Mouse (Mus musculus) myocyte (in vitro differentiated cells): ENCODE data around the gene Plcb4. TPM values are rescaled to one million over a fixed set of nuclear protein-coding genes. Genes with fewer than 3 reads are reported as not detected.

Experiments used
- H3K27me3 ChIP-seq: one replicate; pipeline ENCODE4 v1.6.1; 2011; ENCODE audit not compliant: control insufficient read depth, insufficient read depth, insufficient read length
- H3K36me3 ChIP-seq: one replicate; pipeline ENCODE4 v1.6.1; 2011; ENCODE audit not compliant: control insufficient read depth, insufficient read depth
- H3K4me2 ChIP-seq: one replicate; pipeline ENCODE4 v1.6.1; 2011; ENCODE audit warnings: low read depth, control low read depth
- H3K4me3 ChIP-seq: one replicate; pipeline ENCODE4 v1.5.1; 2011; ENCODE audit warnings: mild to moderate bottlenecking, control low read depth, moderate library complexity
- H3K79me2 ChIP-seq: one replicate; pipeline ENCODE4 v1.6.1; 2011; ENCODE audit not compliant: control insufficient read depth, insufficient read depth
- H3ac ChIP-seq: one replicate; pipeline ENCODE4 v1.6.1; 2011; ENCODE audit not compliant: control insufficient read depth, insufficient read length
- CEBPB ChIP-seq: IDR thresholded peaks from 2 replicates; pipeline ENCODE4 v1.6.1; 2011; ENCODE audit warnings: mild to moderate bottlenecking, moderate library complexity; ENCODE audit not compliant: poor library complexity, insufficient read depth, severe bottlenecking
- E2F4 ChIP-seq: IDR thresholded peaks from one replicate; pipeline ENCODE4 v1.6.1; 2011; ENCODE audit warnings: mild to moderate bottlenecking, control low read depth, moderate library complexity; ENCODE audit not compliant: insufficient read depth
- MAX ChIP-seq: IDR thresholded peaks from one replicate; pipeline ENCODE4 v1.6.1; 2011; ENCODE audit warnings: low read depth, mild to moderate bottlenecking, control low read depth
- MYOD1 ChIP-seq, 3 experiments: IDR thresholded peaks; one replicate each; pipeline ENCODE4 v1.6.1; 2011; ENCODE audit warnings: control low read depth in 2 of 3, low read depth in 2 of 3, mild to moderate bottlenecking in 2 of 3, moderate library complexity in 1 of 3; ENCODE audit not compliant: insufficient read length in 2 of 3, control insufficient read depth in 1 of 3
- MYOG ChIP-seq, 3 experiments: IDR thresholded peaks; one replicate each; pipeline ENCODE4 v1.6.1; 2011; ENCODE audit warnings: control low read depth in 2 of 3, low read depth in 2 of 3, mild to moderate bottlenecking in 2 of 3; ENCODE audit not compliant: insufficient read length in 2 of 3, control insufficient read depth in 1 of 3, insufficient read depth in 1 of 3
- POLR2A ChIP-seq: IDR thresholded peaks from one replicate; pipeline ENCODE4 v1.6.1; 2011; ENCODE audit warnings: low read depth, mild to moderate bottlenecking, control low read depth, moderate library complexity; ENCODE audit not compliant: insufficient read length
- POLR2AphosphoS2 ChIP-seq: IDR thresholded peaks from one replicate; pipeline ENCODE4 v1.6.1; 2011; ENCODE audit warnings: low read depth, control low read depth; ENCODE audit not compliant: insufficient read length
- REST ChIP-seq: IDR thresholded peaks from one replicate; pipeline ENCODE4 v1.6.1; 2011; ENCODE audit warnings: mild to moderate bottlenecking, control low read depth, moderate library complexity; ENCODE audit not compliant: insufficient read depth, insufficient read length
- SRF ChIP-seq: IDR thresholded peaks from one replicate; pipeline ENCODE4 v1.6.1; 2011; ENCODE audit warnings: low read depth; ENCODE audit not compliant: control insufficient read depth, insufficient read length
- TCF12 ChIP-seq: IDR thresholded peaks from one replicate; pipeline ENCODE4 v1.6.1; 2011; ENCODE audit warnings: mild to moderate bottlenecking, control low read depth; ENCODE audit not compliant: poor library complexity, insufficient read depth, severe bottlenecking
- TCF3 ChIP-seq: IDR thresholded peaks from one replicate; pipeline ENCODE4 v1.6.1; 2011; ENCODE audit warnings: low read depth, control low read depth; ENCODE audit not compliant: insufficient read length
- USF1 ChIP-seq: IDR thresholded peaks from one replicate; pipeline ENCODE4 v1.6.1; 2011; ENCODE audit warnings: low read depth, mild to moderate bottlenecking, control low read depth, moderate library complexity
- polyA plus RNA-seq: library from polyadenylated mRNA; unstranded; fragments of >200 nt; fragmentation: generic; extraction: Trizol; gene quantifications from one replicate; pipeline ENCODE4 v1.2.1, GENCODE M21; 2012; ENCODE audit warnings: missing spikeins

Plcb4 gene
- polyA plus RNA-seq, 1 experiment: 5.3 TPM

GRCm38 (mm10) chr2:135725362-135725761, 66.6 kb downstream of the Plcb4 start:
- H3ac ChIP-seq: no peak overlapping the region
- TF ChIP-seq REST (no peak), SRF (no peak), MAX (no peak), USF1 (no peak), CEBPB (no peak), E2F4 (no peak)
- no peaks in the 10 kb centered on the region for H3K27me3 ChIP-seq
- H3K79me2 ChIP-seq: no peaks in the 10 kb centered on the region
- H3K4me2 ChIP-seq: no peak overlapping the region
- no peak overlapping the region for H3K4me3 ChIP-seq
- H3K36me3 ChIP-seq: no peaks in the 10 kb centered on the region

DNA sequence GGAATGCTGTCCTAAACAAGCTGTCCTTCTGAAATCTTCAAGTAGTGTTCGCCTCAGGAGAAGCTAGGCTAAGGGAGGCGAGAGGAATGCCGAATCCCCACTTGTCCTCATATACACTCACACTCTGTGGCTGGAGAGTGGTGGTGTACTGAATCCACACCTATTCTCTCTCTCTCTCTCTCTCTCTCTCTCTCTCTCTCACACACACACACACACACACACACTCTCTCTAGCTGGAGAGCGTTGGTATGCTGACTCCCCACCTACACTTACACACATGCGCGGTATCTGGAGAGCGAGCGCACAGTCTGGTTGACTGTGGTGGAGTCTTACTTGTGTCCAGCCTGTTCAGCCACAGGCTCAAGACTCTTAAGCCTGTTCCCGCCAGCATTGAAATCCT, 68.3 kb downstream of the Plcb4 start:
- Histone ChIP-seq H3K4me2 (no peak overlapping the region), H3K79me2 (no peaks in the 10 kb centered on the region), H3K4me3 (no peak overlapping the region), H3K36me3 (no peaks in the 10 kb centered on the region), H3ac (no peak overlapping the region), H3K27me3 (no peaks in the 10 kb centered on the region)
- TF ChIP-seq USF1: no peak
- TF ChIP-seq MAX: no peak
- TF ChIP-seq POLR2AphosphoS2: no peak

DNA sequence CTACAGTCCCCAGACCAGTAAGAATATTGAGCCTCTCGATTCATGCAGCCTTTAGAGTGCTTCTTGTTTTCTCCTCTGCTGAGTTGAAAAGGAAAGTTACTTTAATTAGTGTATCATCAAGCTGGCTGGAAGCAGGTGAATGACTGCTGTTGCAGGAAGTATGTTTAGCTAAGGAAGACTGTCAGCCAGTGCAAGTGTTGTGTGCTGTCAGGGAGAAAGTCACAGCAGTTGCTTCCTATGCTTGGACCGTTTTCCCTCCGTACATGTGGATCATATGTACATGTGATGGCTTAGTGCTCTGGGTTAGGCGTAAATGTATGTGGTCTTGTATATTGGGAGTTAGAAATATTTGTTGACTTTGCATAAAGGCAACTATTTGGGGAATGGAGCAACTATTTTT, 69.1 kb downstream of the Plcb4 start:
- H3K27me3 ChIP-seq: no peaks in the 10 kb centered on the region
- H3K4me2 ChIP-seq: no peak overlapping the region
- no peak overlapping the region for H3K4me3 ChIP-seq
- TF ChIP-seq TCF12: no peak
- no peak for TF ChIP-seq E2F4
- TF ChIP-seq REST: no peak
- no peak for TF ChIP-seq MAX
- TF ChIP-seq MYOD1 (IDR thresholded peaks at IDR 0.05; ENCODE audit: control insufficient read depth in 1 of 3, insufficient read length in 2 of 3, low read depth in 2 of 3): no peak
- TF ChIP-seq POLR2AphosphoS2: no peak
- H3K36me3 ChIP-seq: no peaks in the 10 kb centered on the region
- no peaks in the 10 kb centered on the region for H3K79me2 ChIP-seq
- H3ac ChIP-seq: no peak overlapping the region

DNA sequence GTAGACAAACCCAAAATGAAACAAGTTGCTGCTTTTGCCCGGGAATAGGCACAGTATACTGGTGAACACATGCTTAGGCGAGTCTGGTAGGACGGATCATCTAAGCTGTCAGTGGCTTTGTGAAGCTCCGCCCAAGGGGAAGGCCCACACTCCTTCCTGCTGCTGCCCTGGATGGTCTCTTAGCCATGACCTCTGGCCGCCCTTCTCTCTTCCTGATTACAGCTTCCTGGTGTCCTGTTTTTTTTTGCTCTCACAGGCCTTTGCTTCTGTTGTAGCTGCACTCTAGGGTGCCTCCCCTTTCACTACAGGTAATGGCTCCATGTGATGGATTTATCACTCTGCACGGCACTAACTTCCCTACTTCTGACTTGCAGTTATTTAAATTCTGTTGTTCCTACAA, 72.8 kb downstream of the Plcb4 start:
- TF ChIP-seq MYOG (IDR thresholded peaks at IDR 0.05; ENCODE audit: control insufficient read depth in 1 of 3, insufficient read depth in 1 of 3, insufficient read length in 2 of 3, low read depth in 2 of 3) (no peak), TCF12 (no peak), E2F4 (no peak), CEBPB (no peak), POLR2AphosphoS2 (no peak), REST (no peak), TCF3 (no peak), POLR2A (no peak), MAX (no peak), SRF (no peak)
- H3K36me3 ChIP-seq: no peaks in the 10 kb centered on the region
- H3K79me2 ChIP-seq: peaks cover 4% of the 10 kb centered on the region
- no peak overlapping the region for H3ac ChIP-seq
- H3K27me3 ChIP-seq: no peaks in the 10 kb centered on the region
- no peak overlapping the region for H3K4me3 ChIP-seq
- H3K4me2 ChIP-seq: no peak overlapping the region

- TF ChIP-seq REST (no peak), E2F4 (no peak), CEBPB (no peak), SRF (no peak), MAX (no peak), TCF3 (no peak), USF1 (no peak), POLR2A (no peak), TCF12 (no peak), MYOG (IDR thresholded peaks at IDR 0.05; ENCODE audit: control insufficient read depth in 1 of 3, insufficient read depth in 1 of 3, insufficient read length in 2 of 3, low read depth in 2 of 3) (no peak), MYOD1 (IDR thresholded peaks at IDR 0.05; ENCODE audit: control insufficient read depth in 1 of 3, insufficient read length in 2 of 3, low read depth in 2 of 3) (no peak), POLR2AphosphoS2 (no peak)
- H3K79me2 ChIP-seq: peaks cover 4% of the 10 kb centered on the region
- H3K36me3 ChIP-seq: no peaks in the 10 kb centered on the region
- H3ac ChIP-seq: no peak overlapping the region
- no peaks in the 10 kb centered on the region for H3K27me3 ChIP-seq
- no peak overlapping the region for H3K4me3 ChIP-seq
- no peak overlapping the region for H3K4me2 ChIP-seq
Observed at GRCm38 (mm10) chr2:135732651-135733050, 73.8 kb downstream of the Plcb4 start.

DNA sequence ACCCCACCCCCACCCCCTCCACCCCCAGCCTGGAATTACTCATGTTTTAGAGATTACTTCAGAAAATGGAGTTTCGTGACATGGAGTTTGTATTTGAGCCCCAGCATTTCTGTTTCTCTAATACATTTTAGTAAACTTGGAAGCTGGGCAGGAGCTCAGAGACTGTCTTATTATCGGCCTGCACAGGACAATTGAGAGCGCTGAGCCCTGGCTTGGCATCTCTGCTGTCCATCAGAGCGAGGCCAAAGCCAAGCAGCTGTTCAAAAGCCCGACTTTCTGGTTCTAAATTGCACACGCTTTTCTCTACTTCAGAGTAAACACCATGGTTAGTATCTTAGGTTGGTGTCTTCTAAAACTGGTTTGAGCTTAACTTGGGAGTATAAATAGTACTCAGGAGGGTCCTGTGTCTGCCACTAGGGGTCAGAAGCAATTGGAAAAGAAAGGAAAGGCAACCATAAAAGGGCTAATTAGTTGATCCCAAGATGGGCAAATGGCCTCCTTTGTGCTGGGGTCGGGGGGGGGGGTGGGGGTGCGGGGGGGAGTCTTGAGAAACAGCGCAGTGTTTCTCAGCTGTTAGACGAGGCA, 75.2 kb downstream of the Plcb4 start:
- Histone ChIP-seq H3K36me3 (no peaks in the 10 kb centered on the region), H3K4me3 (no peak overlapping the region), H3K27me3 (no peaks in the 10 kb centered on the region), H3K79me2 (peaks cover 4% of the 10 kb centered on the region), H3ac (no peak overlapping the region), H3K4me2 (no peak overlapping the region)
- TF ChIP-seq CEBPB (no peak), POLR2A (no peak), MYOD1 (IDR thresholded peaks at IDR 0.05; ENCODE audit: control insufficient read depth in 1 of 3, insufficient read length in 2 of 3, low read depth in 2 of 3) (peak in 2 of 3 experiments; percentile 9 to 14), POLR2AphosphoS2 (no peak), MYOG (IDR thresholded peaks at IDR 0.05; ENCODE audit: control insufficient read depth in 1 of 3, insufficient read depth in 1 of 3, insufficient read length in 2 of 3, low read depth in 2 of 3) (peak in 1 of 3 experiments; percentile 40), SRF (no peak), MAX (no peak)
